Mouse (Mus musculus) 3134 (cell line): ENCODE measurements around the gene Mapre1.

Experiments
- DNase-seq: peaks from one replicate; pipeline ENCODE4 v3.0.0-alpha.2; 2011; ENCODE audit warnings: low spot score; ENCODE audit not compliant: insufficient read length; ENCODE audit errors: extremely low read depth

Gene Mapre1

DNA sequence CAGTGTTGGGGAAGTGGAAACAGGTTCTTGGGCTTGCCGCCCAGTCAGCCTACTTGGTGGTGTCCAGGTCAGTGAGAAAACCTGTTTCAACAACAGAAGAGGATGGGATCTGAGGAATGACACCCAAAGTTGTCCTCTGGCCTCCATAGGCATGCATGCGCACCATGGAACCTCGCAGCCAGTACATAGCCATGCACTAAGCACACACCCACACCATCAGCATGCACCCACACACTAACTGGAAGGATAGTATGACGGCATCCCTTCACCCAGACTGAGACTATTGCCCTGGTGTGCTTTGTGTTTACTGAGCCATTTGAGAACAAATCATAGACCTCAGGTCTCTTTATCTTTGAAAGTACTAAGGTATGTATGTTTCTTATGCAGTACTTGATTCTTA lies 34.4 kb downstream of the Mapre1 start:
- no peak for DNase-seq

- no peak for DNase-seq
Observed at GRCm38 (mm10) chr2:153778638-153779362, 37.7 kb downstream of the Mapre1 start.

GRCm38 (mm10) chr2:153779394-153779981 lies 38.4 kb downstream of the Mapre1 start, which contains the start of gene Efcab8:
Gene Efcab8 (plus strand): TSS chr2:153779931.
- no peak for DNase-seq

GRCm38 (mm10) chr2:153781181-153781580 lies 40.1 kb downstream of the Mapre1 start:
- no peak for DNase-seq

DNA sequence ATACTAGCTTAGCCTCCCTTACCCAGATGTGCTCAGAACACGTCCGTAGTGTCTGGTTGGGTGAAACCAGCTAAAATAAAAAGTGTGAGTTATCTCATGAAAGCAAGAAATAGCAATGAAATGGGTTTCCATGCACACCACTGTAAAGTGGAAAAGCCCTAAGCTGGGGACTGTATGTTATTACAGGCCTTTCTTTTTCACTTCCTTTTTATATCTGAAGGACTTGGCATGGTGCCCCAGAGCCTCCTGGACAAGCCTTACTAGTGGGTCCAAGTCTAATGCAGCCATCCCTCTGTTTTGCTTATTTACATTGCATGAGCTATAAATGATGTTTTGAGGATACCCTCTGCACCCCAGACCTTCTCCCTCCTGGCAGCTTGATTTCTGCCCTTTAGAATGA lies 43.6 kb downstream of the Mapre1 start:
- DNase-seq: no peak

DNA sequence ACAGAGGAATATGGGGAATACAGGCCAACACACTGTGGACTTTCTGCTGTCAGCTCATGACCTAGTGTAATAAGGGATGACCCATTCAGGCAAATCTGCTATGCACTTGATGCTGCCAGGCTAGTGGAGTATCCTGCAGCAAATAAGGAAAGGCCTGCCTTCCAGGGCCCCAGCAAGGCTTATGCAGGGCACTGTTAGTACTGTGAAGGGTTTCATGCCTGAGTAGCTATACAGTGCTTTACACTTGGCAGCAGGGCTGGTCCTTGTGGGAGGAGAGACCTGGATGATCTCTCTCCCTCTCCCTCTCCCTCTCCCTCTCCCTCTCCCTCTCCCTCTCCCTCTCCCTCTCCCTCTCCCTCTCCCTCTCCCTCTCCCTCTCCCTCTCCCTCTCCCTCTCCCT lies 52.3 kb downstream of the Mapre1 start:
- no peak for DNase-seq

DNA sequence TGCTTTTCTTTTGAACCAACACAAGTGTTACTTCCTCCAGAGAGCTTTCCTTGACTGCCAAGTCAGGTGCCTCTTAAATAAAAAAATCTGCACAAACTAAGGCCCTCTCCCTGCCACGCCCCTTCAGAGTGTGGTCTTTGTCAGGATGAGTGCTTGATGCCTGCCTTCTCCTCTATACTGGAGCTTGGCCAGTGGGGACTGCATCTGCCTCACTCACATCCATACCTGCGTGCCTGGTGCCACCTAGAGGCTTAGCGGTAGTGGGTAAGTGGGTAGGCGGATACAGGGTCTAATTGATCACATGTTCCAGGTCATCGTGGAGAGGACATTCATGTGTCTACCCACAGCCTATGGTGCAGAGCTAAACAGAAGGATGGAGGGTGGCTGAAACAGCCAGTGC lies 54.0 kb downstream of the Mapre1 start:
- DNase-seq: no peak

DNA sequence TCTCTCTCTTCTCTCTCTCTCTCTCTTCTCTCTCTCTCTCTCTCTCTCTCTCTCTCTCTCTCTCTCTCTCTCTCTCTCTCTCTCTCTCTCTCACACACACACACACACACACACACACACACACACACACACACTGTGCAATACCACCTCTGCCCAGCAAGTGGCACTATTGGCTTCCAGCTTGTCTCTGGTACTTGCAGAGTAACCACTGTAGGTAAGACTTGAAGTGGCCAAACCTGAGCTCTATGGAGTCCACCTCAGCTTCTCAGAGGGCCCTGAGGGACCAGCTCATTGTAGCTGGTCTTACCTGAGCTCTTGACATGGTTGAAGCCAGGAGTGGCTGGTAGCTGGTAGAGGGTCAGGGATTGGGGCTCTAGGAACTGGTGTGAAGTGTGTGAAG lies 66.4 kb downstream of the Mapre1 start:
- peak; percentile 42 for DNase-seq

GRCm38 (mm10) chr2:153808146-153808545 lies 67.1 kb downstream of the Mapre1 start:
- DNase-seq: peak; percentile 46

DNA sequence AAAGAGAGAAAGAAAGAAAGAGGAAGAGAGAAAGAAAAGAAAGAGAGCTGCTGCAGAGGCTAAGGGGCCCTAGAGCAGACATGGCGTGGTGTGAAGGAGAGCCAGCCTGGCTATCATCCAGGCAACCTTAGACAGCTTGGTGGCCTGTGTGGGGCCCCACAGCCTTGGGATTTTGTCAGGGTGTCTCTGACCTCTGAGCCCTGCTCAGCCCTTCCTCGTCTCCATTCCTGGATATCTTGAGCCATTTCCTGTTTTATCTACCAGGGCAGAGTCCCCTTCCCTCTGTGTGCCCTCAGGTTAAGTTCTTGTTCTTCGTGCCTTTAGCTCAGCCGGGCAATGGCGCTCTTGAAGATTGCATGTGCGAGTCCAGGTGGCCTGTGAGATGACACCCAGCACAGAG lies 67.8 kb downstream of the Mapre1 start:
- DNase-seq: no peak

DNA sequence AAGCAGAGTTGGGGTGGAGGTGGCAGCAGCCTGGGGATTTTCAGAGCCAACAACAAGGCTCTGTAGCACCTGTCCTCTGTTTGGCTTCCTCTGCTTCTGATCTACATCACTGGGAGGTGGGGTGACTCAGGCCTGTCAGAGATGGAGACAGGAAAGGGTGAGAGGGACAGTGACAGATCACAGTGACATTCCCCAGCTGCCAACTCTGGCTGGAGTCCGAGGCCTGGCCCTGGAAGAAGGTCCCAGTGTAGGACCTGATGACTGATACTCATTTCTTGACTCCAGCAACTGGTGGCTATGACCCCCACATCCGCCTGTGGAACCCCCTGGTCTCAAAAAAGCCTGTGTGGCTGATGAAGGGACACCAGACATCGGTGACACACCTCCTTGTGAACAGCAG lies 68.8 kb downstream of the Mapre1 start:
- DNase-seq: no peak

DNA sequence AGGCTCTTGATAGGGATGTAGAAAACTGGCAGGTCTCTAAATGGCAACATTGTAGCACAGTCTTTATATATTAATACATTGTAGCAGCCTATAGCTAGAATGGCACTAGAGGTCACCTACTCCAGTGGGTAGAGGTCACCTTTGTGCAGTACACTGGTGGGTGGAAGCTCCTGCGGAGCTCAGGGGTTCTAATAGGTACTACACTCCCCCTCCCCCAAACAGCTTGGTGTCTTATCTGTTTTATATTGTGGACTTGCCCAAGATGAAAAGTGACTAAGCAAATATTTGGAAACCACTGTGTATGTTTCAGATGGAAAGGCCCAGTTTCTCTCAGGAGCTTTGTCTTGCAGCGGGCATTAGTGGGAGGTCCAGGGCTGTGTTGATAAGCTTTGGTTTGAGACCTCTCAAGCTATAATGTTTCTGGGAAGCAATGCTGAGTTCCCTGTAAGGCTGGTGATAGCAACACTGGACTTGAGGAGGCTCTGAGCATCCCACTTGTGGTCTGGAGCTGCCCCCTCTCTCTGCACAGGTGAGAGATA lies 81.0 kb downstream of the Mapre1 start:
- DNase-seq: no peak
